Mouse (Mus musculus) liver, postnatal 0 days (tissue): Measurements from ENCODE around the gene Snx4.

Experiments
- CTCF ChIP-seq: sonication (generic); IDR thresholded peaks from 2 replicates; pipeline ENCODE4 v1.5.1; 2016; ENCODE audit warnings: antibody characterized with exemption, low read depth
- EP300 ChIP-seq: IDR thresholded peaks from 2 replicates; pipeline ENCODE4 v1.6.1; 2016; ENCODE audit warnings: antibody characterized with exemption, low read depth, mild to moderate bottlenecking

DNA sequence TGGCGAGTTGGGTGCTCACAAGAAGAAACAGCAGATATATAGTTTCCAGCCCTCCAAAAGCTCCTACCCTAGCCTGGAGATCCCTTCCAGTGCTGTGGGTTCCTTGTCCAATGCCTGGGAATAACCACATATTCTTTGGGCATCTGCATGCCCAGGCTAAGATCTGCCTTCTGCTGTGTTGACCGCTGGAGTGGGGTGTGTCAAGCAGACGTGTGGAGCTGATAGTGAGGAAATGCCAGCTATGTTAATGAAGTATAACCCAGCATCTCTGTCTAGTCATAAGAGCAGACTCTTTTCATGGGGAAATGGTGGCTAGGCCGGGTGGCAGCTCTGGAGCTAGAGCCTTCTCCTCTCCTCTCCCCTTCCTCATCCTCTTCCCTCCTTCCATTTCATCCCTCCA is 64.4 kb downstream of the Snx4 start:
- TF ChIP-seq CTCF (no peak), EP300 (no peak)
